Mouse (Mus musculus): ENCODE data around the gene Limk2.

Gene Limk2

DNA sequence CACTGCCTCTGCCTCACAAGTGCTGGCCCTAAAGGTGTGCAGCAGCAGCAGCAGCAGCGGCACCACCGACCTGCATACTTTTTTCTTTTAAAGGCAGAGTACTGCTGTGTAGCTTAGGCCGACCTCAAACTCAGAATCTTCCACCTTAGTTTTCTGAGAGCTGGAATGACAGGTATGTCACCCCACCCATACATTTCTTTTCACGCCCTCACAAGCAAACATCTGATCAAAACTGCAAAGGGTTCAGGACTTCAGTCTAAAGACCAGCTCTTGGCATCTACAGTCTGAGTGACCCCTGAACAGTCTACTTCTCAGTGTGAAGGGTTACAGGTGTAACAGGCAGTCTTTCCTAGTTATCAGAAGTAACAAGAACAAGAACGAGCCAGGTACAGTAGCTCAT is 18.2 kb downstream of the Limk2 start:
- TF ChIP-seq GATA4 (IDR thresholded peaks at IDR 0.05; ENCODE audit: insufficient replicate concordance, low read length), result no peak

DNA sequence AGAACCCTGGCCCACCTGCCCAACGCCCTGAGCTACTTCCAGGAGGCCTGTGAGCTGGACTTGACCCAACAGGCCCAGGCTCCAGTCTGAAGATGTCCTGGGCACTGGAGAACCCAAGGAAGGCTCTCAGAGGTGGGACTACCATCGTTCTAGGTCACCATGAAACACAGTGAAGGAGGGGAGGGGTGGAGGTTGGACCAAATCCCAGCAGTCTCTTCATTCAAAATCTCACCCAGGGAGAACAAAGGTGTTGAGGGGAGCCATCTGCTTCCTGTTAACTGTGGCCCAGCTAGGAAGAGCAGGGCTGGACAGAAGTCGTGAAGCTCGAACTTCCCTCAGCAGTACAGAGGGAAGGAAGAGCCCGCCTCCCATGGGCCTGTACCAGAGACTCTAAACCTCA is 19.0 kb downstream of the Limk2 start:
- no peak for TF ChIP-seq GATA4 (IDR thresholded peaks at IDR 0.05; ENCODE audit: insufficient replicate concordance, low read length)

- TF ChIP-seq GATA4 (IDR thresholded peaks at IDR 0.05; ENCODE audit: insufficient replicate concordance, low read length), result no peak
Measured at GRCm38 (mm10) chr11:3387482-3388196, 21.4 kb downstream of the Limk2 start.

DNA sequence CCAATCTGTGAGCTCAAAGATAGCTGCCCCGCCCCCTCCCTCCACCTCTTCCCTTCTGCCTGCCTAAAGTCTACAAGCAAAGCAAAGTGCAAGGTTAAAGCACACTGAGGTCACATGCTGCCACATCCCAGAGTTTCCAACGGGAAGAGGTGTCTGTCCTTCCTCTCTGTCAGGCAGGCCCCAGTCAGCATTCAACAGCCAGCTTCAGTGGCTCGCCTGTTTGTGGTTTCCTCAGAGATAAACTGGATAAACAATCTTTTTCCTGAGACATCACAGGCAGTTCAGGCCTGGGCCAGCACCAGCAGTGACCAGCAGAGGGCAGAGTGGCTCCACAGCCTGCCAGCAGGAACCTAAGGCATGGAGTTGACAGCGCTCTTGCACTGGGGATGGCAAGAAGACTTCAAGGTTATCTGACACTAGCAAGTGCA is 22.0 kb downstream of the Limk2 start:
- TF ChIP-seq GATA4 (IDR thresholded peaks at IDR 0.05; ENCODE audit: insufficient replicate concordance, low read length), result peak; percentile 84; the same call in 1 of the 2 replicates

- TF ChIP-seq GATA4 (IDR thresholded peaks at IDR 0.05; ENCODE audit: insufficient replicate concordance, low read length), result peak; percentile 22; the same call in 1 of the 2 replicates
Measured at GRCm38 (mm10) chr11:3382602-3383594, 26.1 kb downstream of the Limk2 start.

GRCm38 (mm10) chr11:3381148-3381814 is 27.7 kb downstream of the Limk2 start:
- TF ChIP-seq GATA4 (IDR thresholded peaks at IDR 0.05; ENCODE audit: insufficient replicate concordance, low read length), result no peak

- TF ChIP-seq GATA4 (IDR thresholded peaks at IDR 0.05; ENCODE audit: insufficient replicate concordance, low read length), result no peak
Measured at GRCm38 (mm10) chr11:3379427-3379826, 29.6 kb downstream of the Limk2 start.

DNA sequence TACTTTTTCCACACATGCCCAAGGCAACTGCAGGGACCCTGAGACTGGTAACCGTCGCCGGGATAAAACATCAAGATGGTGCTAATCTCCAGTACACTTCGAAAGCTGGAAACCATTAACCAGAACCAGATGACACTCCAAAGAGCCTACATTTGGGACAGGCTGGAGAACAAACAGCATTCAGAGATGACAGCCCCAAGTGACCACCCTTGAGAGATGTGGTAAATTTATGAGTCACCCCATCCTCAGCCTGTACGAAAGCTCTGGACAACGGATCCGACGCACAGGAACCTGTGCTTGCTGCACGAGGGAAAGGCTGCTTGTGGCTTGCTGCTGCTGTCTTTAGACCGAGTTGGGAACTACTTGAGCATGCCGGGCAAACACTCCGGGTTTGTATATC is 34.2 kb downstream of the Limk2 start:
- TF ChIP-seq GATA4 (IDR thresholded peaks at IDR 0.05; ENCODE audit: insufficient replicate concordance, low read length), result no peak

DNA sequence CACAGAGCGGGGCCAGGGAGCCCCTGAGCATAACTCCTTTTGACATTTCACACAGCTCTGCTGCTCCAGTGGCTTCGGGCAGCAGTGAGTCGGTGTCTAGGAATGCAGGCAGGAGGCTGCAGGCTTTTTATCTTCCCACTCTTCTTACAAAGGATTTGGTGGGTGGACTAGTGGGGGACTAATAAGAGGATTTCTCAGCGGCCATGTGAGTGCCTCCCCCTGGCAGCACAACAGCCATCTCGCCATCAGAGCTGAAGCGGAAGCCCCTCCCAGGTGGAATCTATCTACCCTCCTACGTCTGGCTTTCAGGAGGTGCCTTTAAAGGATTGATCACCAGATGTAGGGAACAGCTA is 34.7 kb downstream of the Limk2 start:
- TF ChIP-seq GATA4 (IDR thresholded peaks at IDR 0.05; ENCODE audit: insufficient replicate concordance, low read length), result no peak

- no peak for TF ChIP-seq GATA4 (IDR thresholded peaks at IDR 0.05; ENCODE audit: insufficient replicate concordance, low read length)
Measured at GRCm38 (mm10) chr11:3373591-3374292, 35.2 kb downstream of the Limk2 start.

GRCm38 (mm10) chr11:3371599-3372295 is 37.2 kb downstream of the Limk2 start:
- no peak for TF ChIP-seq GATA4 (IDR thresholded peaks at IDR 0.05; ENCODE audit: insufficient replicate concordance, low read length)

DNA sequence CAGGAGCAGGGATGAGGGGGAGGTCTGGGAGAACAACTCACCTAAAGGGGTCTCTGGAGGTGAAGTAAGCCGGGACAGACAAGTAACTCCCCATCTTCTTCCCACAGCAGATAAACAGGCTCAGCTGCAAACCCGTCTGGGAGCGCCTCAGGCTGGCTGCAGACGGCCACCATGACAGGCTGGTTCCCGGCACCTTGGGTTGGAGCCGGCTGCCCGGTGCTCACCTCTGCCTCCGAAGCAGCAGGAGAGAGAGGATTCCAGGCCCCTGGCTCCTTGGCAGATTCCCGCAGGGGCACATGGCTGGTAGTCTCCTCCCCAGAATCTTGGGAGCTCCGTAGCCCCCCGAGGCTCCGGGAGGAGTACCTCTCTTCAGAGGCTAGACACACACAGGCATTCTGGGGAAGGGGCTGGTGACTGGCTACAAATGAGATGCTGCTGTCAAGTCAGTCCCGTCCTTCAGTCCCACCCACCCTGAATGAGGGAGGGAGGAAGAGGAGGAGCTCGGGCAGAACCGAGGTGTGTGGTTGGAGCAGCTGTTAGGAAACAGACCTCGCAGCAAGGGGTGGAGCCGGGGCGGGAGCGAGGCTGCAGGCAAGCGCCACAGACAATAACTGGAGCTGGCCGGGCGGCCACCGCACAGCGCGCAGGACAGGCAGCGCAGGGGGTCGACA is 37.9 kb downstream of the Limk2 start:
- no peak for TF ChIP-seq GATA4 (IDR thresholded peaks at IDR 0.05; ENCODE audit: insufficient replicate concordance, low read length)

DNA sequence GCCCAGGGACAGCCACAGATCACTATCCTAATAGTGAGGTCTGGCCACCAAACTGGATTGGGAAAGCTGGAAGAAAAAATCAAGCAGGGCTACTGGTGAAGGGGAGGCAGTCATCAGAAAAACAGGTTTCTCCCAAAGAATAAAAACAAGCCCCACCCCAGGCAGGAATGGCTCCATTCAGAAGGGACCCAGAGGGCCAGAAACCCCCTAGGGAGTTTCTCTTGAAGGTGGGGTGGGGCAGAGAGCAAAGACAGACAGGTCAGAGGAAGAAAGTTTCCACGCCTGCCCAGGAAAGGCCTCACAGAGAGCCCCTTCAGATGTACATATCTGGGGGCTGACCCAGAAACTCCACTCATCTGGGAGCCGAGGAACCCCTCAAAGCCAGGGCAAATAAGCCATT is 38.8 kb downstream of the Limk2 start:
- no peak for TF ChIP-seq GATA4 (IDR thresholded peaks at IDR 0.05; ENCODE audit: insufficient replicate concordance, low read length)

DNA sequence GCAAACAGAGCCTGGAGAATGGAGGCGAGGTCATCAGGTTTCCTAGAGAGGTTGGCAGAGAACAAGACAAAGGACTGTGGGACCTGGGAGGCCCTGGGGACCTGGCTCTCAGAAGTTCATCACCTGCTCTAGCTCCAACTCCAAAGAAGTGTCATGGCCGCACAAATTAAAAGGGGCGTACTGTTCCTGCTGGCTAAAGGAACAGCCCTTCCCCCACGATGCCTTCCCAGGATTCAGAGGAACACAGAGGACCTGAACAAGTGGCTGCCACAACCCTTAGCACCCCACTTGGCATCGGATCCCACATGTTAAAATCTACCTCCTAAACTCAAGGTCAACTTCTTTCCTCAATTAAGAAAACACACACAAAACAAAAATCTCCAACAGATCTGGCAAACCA is 39.5 kb downstream of the Limk2 start:
- TF ChIP-seq GATA4 (IDR thresholded peaks at IDR 0.05; ENCODE audit: insufficient replicate concordance, low read length), result no peak

All from liver, adult (tissue).